9 mouse cellular contexts compared by ENCODE assay signal in genomic region chr4:33586290-33586614, GRCm38 (mm10).
DNase-seq lines count a peak whose midpoint lies in the region; ATAC-seq lines count a peak whose summit lies in the region.
"Had no signal": no experiment of that assay in that cellular context is flagged by ENCODE, and none has a peak within 500 bp of the region (broad histone marks: within the 10 kb centered on the region; RNA-seq: fewer than 3 reads in every experiment).

No protein-coding gene starts in this region.

- H3K4me1 ChIP-seq in lung, embryonic 16.5 days (replicated peaks; ENCODE audit: control insufficient read depth, insufficient read depth, low read length) = peaks cover 10% of the 10 kb centered on the region; the same call in 1 of the 2 replicates
- peaks cover 36% of the 10 kb centered on the region for H3K4me1 ChIP-seq in forebrain, embryonic 13.5 days
- H3K4me1 ChIP-seq in limb, embryonic 10.5 days = peaks cover 27% of the 10 kb centered on the region
- peaks cover 12% of the 10 kb centered on the region for H3K4me1 ChIP-seq in stomach, embryonic 15.5 days

- DNase-seq in lung, adult 18-20 months = no peak
- DNase-seq in limb, embryonic 10.5 days (ENCODE audit: low spot score) = no peak
- DNase-seq in adrenal gland, postnatal 4 days (ENCODE audit: low spot score in 2 of 2) = no peak
- no peak for DNase-seq in right cerebral cortex, adult 2 months (ENCODE audit: low spot score in 2 of 2)

- H3K27ac ChIP-seq in lung, embryonic 16.5 days (ENCODE audit: low read length) = no peak overlapping the region; the same call in 1 of the 2 replicates
- peak overlapping the region; percentile 67 for H3K27ac ChIP-seq in forebrain, embryonic 13.5 days
- peak overlapping the region; percentile 70 for H3K27ac ChIP-seq in limb, embryonic 10.5 days
- H3K27ac ChIP-seq in stomach, embryonic 15.5 days = 0 out of 2 replicates have a peak overlapping the region, but pooled peaks have one; percentile 48
- H3K27ac ChIP-seq: liver, embryonic 12.5 days had no signal

- no peaks in the 10 kb centered on the region for H3K27me3 ChIP-seq in lung, embryonic 16.5 days (ENCODE audit: control insufficient read depth, insufficient read depth, low read depth, low read length)
- H3K27me3 ChIP-seq in forebrain, embryonic 13.5 days = no peaks in the 10 kb centered on the region
- peaks cover 5% of the 10 kb centered on the region for H3K27me3 ChIP-seq in limb, embryonic 10.5 days (ENCODE audit: low read depth, poor library complexity, severe bottlenecking)
- no peaks in the 10 kb centered on the region for H3K27me3 ChIP-seq in stomach, embryonic 15.5 days (replicated peaks)

- H3K9ac ChIP-seq in lung, embryonic 16.5 days (ENCODE audit: low read length) = no peak overlapping the region
- H3K9ac ChIP-seq in forebrain, embryonic 13.5 days = peak overlapping the region; percentile 35
- H3K9ac ChIP-seq in stomach, embryonic 15.5 days = no peak overlapping the region
- H3K9ac ChIP-seq: liver, embryonic 12.5 days had no signal

- H3K36me3 ChIP-seq in lung, embryonic 16.5 days (ENCODE audit: control insufficient read depth, insufficient read depth, low read length) = no peaks in the 10 kb centered on the region
- no peaks in the 10 kb centered on the region for H3K36me3 ChIP-seq in forebrain, embryonic 13.5 days (ENCODE audit: poor library complexity, severe bottlenecking)
- H3K36me3 ChIP-seq in limb, embryonic 10.5 days = no peaks in the 10 kb centered on the region
- no peaks in the 10 kb centered on the region for H3K36me3 ChIP-seq in stomach, embryonic 15.5 days
- H3K36me3 ChIP-seq: liver, embryonic 12.5 days had no signal

- no peaks in the 10 kb centered on the region for H3K9me3 ChIP-seq in lung, embryonic 16.5 days (ENCODE audit: control insufficient read depth, low read length)
- no peaks in the 10 kb centered on the region for H3K9me3 ChIP-seq in forebrain, embryonic 13.5 days (replicated peaks)
- no peaks in the 10 kb centered on the region for H3K9me3 ChIP-seq in limb, embryonic 10.5 days (replicated peaks)
- H3K9me3 ChIP-seq in stomach, embryonic 15.5 days = no peaks in the 10 kb centered on the region
- H3K9me3 ChIP-seq: liver, embryonic 12.5 days had no signal

- no peak overlapping the region for H3K4me2 ChIP-seq in lung, embryonic 16.5 days (ENCODE audit: low read depth, low read length)
- peak overlapping the region; percentile 49 for H3K4me2 ChIP-seq in forebrain, embryonic 13.5 days
- peak overlapping the region; percentile 48; the same call in 1 of the 2 replicates for H3K4me2 ChIP-seq in stomach, embryonic 15.5 days

- peak; percentile 6; the same call in 1 of the 2 replicates for ATAC-seq in lung, embryonic 16.5 days (ENCODE audit: low read depth)
- peak; percentile 50 for ATAC-seq in forebrain, embryonic 13.5 days
- ATAC-seq in stomach, embryonic 15.5 days (ENCODE audit: insufficient read depth, low FRiP score, low read depth) = no peak
- ATAC-seq: liver, embryonic 12.5 days had no signal

- no peak overlapping the region for H3K4me3 ChIP-seq in lung, embryonic 16.5 days (ENCODE audit: low read length)
- H3K4me3 ChIP-seq in forebrain, embryonic 13.5 days = no peak overlapping the region
- no peak overlapping the region for H3K4me3 ChIP-seq in limb, embryonic 10.5 days
- H3K4me3 ChIP-seq in stomach, embryonic 15.5 days (replicated peaks) = no peak overlapping the region
- H3K4me3 ChIP-seq: erythroblast, embryonic 14.5 days; liver, embryonic 12.5 days had no signal

- 50% methylated on average over 4 of the region's 4 CpGs for WGBS in lung, embryonic 16.5 days
- WGBS in forebrain, embryonic 13.5 days = 30% methylated on average over 4 of the region's 4 CpGs
- WGBS in limb, embryonic 10.5 days = 61% methylated on average over 4 of the region's 4 CpGs
- WGBS in stomach, embryonic 15.5 days = 47% methylated on average over 4 of the region's 4 CpGs
